Mouse (Mus musculus): ENCODE measurements around the gene Map3k3. TPM values are rescaled to one million over a fixed set of nuclear protein-coding genes. Genes with fewer than 3 reads are reported as not detected.

The Map3k3 gene
- total RNA-seq (2014; rRNA removed) (12.3 and 14.9 TPM in 2 replicates), polyA plus RNA-seq (2012; rRNA removed) (7.6 and 9.7 TPM in 2 replicates)

DNA sequence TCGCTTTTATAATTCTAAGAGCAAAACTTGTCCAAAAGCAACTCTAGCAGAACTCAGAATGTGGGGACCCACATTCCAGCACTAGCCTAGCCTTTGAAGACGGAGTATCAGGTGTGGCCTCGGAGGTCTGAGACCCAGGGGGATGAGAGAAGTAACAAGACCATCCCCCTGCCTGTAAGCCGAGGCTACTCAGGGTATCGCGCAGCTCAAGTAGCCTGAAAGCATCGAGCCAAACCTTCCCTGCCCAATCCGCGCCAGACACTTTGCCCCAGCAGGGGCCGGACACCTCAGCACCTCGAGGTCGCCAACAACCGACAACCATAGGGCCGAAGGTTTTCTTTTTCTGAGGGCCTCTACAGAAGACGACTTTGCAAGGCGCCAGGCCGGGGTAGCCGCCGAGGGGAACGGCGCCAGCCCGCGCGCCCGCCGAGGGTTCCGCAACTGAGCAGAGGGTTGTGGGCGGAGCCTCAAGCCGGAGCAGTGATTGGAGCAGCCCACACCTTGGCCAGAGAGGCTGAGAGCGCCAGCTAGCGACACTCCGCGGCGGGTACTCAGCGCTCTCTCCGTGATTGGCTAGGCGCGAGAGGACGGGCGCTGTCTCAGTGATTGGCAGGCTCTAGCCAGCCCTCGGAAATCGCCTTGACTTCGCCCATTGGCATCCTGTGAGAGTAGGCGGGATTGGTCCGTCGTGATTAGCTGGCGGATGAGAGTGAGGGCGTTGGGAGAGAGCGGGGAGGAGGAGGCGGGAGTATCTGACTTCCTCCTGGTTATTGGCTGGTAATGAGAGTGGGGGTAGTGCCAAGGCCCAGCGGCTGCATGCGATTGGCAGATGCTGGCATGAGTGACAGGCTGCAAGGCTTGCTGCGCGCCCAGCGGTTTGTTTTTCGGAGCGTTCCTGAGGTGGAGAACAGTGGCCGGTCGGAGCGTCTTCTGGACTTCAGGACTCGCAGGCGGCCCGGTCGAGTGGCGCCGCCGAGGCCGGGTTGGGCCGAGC, at the start of gene Map3k3:
Gene Map3k3 (plus strand): TSS at position 906 of the 994 bp plus-strand sequence.
- 1% methylated on average over 69 of the region's 69 CpGs for WGBS
- Histone ChIP-seq H3K27me3 (ENCODE audit: control insufficient read depth, insufficient read depth, low read length) (no peaks in the 10 kb centered on the region), H3K9ac (ENCODE audit: low read depth, low read length) (peak within 1 kb of the TSS; percentile 98), H3K4me3 (ENCODE audit: insufficient read depth, low read depth, low read length) (peak within 1 kb of the TSS; percentile 98), H3K36me3 (ENCODE audit: control insufficient read depth, insufficient read depth, low read length) (no peaks in the 10 kb centered on the region), H3K27ac (replicated peaks; ENCODE audit: insufficient read depth, low read depth, low read length) (peak within 1 kb of the TSS; percentile 91), H3K79me2 (ENCODE audit: control insufficient read depth, insufficient read depth, low read length) (peaks cover 12% of the 10 kb centered on the region; the same call in 1 of the 2 replicates), H3K4me1 (ENCODE audit: control insufficient read depth, insufficient read depth, low read length) (no peaks in the 10 kb centered on the region; the same call in 1 of the 2 replicates)
- DNase-seq (ENCODE audit: extremely low read depth, low read depth, low spot score): peak; percentile 100
- TF ChIP-seq POLR2A (IDR thresholded peaks at IDR 0.05; ENCODE audit: extremely low read depth, insufficient read depth, low read length): peak; percentile 88
- peak; percentile 35 for TF ChIP-seq CTCF (IDR thresholded peaks at IDR 0.05; ENCODE audit: low read depth, low read length)

DNA sequence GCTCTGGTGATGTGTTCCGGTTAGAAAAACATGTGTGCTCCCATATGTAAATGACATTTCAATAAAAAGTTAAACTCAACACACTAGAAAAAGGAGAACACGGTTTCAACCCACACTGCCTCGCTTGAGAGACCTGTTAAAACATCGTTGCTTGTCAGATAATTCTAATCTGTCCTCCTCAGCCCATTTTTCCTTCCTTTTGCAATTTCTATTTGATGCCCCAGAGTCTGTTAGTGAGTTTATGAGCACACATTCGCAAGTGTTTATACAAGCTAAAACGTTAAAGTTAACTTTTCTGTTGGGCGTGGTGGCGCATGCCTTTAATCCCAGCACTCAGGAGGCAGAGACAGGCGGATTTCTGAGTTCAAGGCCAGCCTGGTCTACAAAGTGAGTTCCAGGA, 49.4 kb upstream of the Map3k3 start:
- peaks cover 4% of the 10 kb centered on the region; the same call in 1 of the 2 replicates for H3K4me1 ChIP-seq (ENCODE audit: control insufficient read depth, insufficient read depth, low read length)
- no peaks in the 10 kb centered on the region for H3K27me3 ChIP-seq (ENCODE audit: control insufficient read depth, insufficient read depth, low read length)
- peaks cover 24% of the 10 kb centered on the region for H3K79me2 ChIP-seq (ENCODE audit: control insufficient read depth, insufficient read depth, low read length)
- no peak overlapping the region for H3K9ac ChIP-seq (ENCODE audit: low read depth, low read length)
- DNase-seq (ENCODE audit: extremely low read depth, low read depth, low spot score): no peak
- 89% methylated on average over 9 of the region's 9 CpGs for WGBS
- H3K27ac ChIP-seq (replicated peaks; ENCODE audit: insufficient read depth, low read depth, low read length): no peak overlapping the region
- no peak overlapping the region for H3K4me3 ChIP-seq (ENCODE audit: insufficient read depth, low read depth, low read length)
- H3K36me3 ChIP-seq (ENCODE audit: control insufficient read depth, insufficient read depth, low read length): no peaks in the 10 kb centered on the region
- TF ChIP-seq POLR2A (IDR thresholded peaks at IDR 0.05; ENCODE audit: extremely low read depth, insufficient read depth, low read length) (no peak), CTCF (IDR thresholded peaks at IDR 0.05; ENCODE audit: low read depth, low read length) (no peak)

DNA sequence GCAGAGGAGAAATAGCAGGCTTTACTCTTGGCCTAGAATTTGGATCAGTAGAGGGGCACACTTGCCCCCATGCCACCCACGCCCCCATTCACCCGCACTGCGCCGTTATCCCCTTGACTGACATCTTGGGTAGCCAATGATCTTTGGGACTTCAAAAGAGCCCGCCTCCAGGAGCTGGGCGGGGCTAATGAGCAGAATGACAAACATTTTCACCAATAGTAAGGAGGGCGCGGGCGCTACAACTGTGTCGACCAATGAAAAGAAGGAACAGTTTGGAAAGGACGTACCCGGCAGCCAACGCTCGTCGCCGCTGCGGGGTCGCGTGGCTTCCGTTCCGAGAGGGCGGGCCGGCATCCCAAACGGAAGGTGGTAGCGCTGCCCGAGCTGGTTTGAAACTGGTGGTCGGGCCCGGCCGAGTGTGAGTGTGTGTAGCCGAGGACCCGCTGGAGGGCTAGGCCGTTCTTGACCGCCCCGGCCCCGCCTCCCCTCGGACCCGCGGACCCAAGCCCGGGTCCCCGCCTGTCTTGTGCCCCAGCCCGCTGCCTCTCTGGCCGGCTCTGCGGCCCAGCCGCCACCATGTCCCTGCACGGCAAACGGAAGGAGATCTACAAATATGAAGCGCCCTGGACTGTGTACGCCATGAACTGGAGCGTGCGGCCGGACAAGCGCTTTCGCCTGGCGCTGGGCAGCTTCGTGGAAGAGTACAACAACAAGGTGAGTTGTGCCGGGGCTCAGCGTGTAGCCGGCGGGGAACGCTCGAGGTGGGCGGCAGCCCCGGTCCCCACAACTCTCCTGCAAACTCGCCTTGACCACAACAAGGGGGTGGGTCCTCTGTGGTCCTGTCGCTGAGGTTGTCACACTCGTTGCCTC, 47.6 kb upstream of the Map3k3 start, which contains the start of gene Dcaf7:
Gene Dcaf7 (plus strand): TSS at position 325 of the 870 bp plus-strand sequence.
- DNase-seq (ENCODE audit: extremely low read depth, low read depth, low spot score): peak; percentile 90
- H3K27me3 ChIP-seq (ENCODE audit: control insufficient read depth, insufficient read depth, low read length): no peaks in the 10 kb centered on the region
- H3K79me2 ChIP-seq (ENCODE audit: control insufficient read depth, insufficient read depth, low read length): peaks cover 30% of the 10 kb centered on the region
- TF ChIP-seq CTCF (IDR thresholded peaks at IDR 0.05; ENCODE audit: low read depth, low read length): no peak
- peak; percentile 64; the same call in 1 of the 2 replicates for TF ChIP-seq POLR2A (IDR thresholded peaks at IDR 0.05; ENCODE audit: extremely low read depth, insufficient read depth, low read length)
- under 1% methylated on average over 66 of the region's 66 CpGs for WGBS
- H3K4me1 ChIP-seq (ENCODE audit: control insufficient read depth, insufficient read depth, low read length): peaks cover 4% of the 10 kb centered on the region; the same call in 1 of the 2 replicates
- H3K4me3 ChIP-seq (ENCODE audit: insufficient read depth, low read depth, low read length): peak within 1 kb of the TSS; percentile 94
- H3K27ac ChIP-seq (replicated peaks; ENCODE audit: insufficient read depth, low read depth, low read length): peak within 1 kb of the TSS; percentile 38
- peak within 1 kb of the TSS; percentile 88 for H3K9ac ChIP-seq (ENCODE audit: low read depth, low read length)
- no peaks in the 10 kb centered on the region for H3K36me3 ChIP-seq (ENCODE audit: control insufficient read depth, insufficient read depth, low read length)

DNA sequence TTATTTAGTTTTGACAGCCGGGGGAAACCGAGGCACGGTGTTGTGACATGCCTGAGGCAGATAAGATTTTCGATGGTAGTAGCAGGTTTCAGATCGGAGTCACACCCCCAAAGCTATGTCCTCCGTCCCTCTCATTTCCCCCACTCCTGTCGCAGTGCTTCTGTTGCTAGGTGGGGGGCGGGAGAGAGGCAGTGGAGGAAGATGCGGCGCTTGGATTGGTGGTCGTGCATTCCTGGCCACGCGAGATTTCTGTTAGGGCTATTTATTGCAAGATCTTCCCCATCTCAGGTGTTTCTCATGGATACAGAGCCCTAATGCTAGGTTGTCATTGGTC, 47.0 kb upstream of the Map3k3 start:
- H3K27ac ChIP-seq (replicated peaks; ENCODE audit: insufficient read depth, low read depth, low read length): peak overlapping the region; percentile 38
- peaks cover 32% of the 10 kb centered on the region for H3K79me2 ChIP-seq (ENCODE audit: control insufficient read depth, insufficient read depth, low read length)
- H3K4me1 ChIP-seq (ENCODE audit: control insufficient read depth, insufficient read depth, low read length): peaks cover 4% of the 10 kb centered on the region; the same call in 1 of the 2 replicates
- no peak for TF ChIP-seq CTCF (IDR thresholded peaks at IDR 0.05; ENCODE audit: low read depth, low read length)
- no peak for TF ChIP-seq POLR2A (IDR thresholded peaks at IDR 0.05; ENCODE audit: extremely low read depth, insufficient read depth, low read length)
- H3K4me3 ChIP-seq (ENCODE audit: insufficient read depth, low read depth, low read length): peak overlapping the region; percentile 94
- H3K36me3 ChIP-seq (ENCODE audit: control insufficient read depth, insufficient read depth, low read length): no peaks in the 10 kb centered on the region
- no peak for DNase-seq (ENCODE audit: extremely low read depth, low read depth, low spot score)
- no peaks in the 10 kb centered on the region for H3K27me3 ChIP-seq (ENCODE audit: control insufficient read depth, insufficient read depth, low read length)
- peak overlapping the region; percentile 88 for H3K9ac ChIP-seq (ENCODE audit: low read depth, low read length)
- under 1% methylated on average over 13 of the region's 13 CpGs for WGBS

DNA sequence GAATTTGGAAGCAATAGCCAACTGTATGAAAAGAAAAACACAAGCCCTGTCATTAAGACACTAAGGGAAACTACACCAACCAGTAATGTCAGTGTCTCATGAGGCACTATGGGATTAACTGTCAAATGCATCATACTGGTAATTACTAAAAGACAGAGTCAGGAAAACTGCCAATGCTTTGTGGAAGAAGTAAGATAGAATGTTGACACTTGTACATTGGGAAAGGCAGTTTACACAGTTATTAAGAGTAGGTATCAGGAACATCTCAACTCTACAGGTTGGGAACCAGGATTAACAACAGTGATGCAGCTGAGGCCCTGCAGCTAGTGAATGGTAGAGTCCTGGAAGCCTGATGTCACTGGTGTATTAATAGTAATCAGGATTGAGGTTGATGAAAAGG, 40.1 kb upstream of the Map3k3 start:
- TF ChIP-seq POLR2A (IDR thresholded peaks at IDR 0.05; ENCODE audit: extremely low read depth, insufficient read depth, low read length): no peak
- TF ChIP-seq CTCF (IDR thresholded peaks at IDR 0.05; ENCODE audit: low read depth, low read length): no peak
- no peak overlapping the region for H3K9ac ChIP-seq (ENCODE audit: low read depth, low read length)
- H3K27me3 ChIP-seq (ENCODE audit: control insufficient read depth, insufficient read depth, low read length): no peaks in the 10 kb centered on the region
- H3K36me3 ChIP-seq (ENCODE audit: control insufficient read depth, insufficient read depth, low read length): 0 out of 2 replicates have a peak, but pooled peaks cover 7% of the 10 kb centered on the region
- peaks cover 13% of the 10 kb centered on the region for H3K4me1 ChIP-seq (ENCODE audit: control insufficient read depth, insufficient read depth, low read length)
- H3K27ac ChIP-seq (replicated peaks; ENCODE audit: insufficient read depth, low read depth, low read length): no peak overlapping the region
- no peak overlapping the region for H3K4me3 ChIP-seq (ENCODE audit: insufficient read depth, low read depth, low read length)
- H3K79me2 ChIP-seq (ENCODE audit: control insufficient read depth, insufficient read depth, low read length): peaks cover 20% of the 10 kb centered on the region; the same call in 1 of the 2 replicates
- DNase-seq (ENCODE audit: extremely low read depth, low read depth, low spot score): no peak
